Mouse (Mus musculus) cerebellum, adult 8-10 months (tissue): Measurements from ENCODE around the gene Lamb3.

ENCODE experiments used
- DNase-seq: peaks from one replicate; pipeline ENCODE4 v3.0.0; 2022

Lamb3 gene

GRCm38 (mm10) chr1:193207503-193207902, at the start of gene Lamb3:
Lamb3 (plus strand) TSS chr1:193207699.
- no peak for DNase-seq

- DNase-seq: no peak
Measured at GRCm38 (mm10) chr1:193159163-193159562, 48.3 kb upstream of the Lamb3 start.

- DNase-seq: no peak
Measured at GRCm38 (mm10) chr1:193159613-193160012, 47.9 kb upstream of the Lamb3 start.

GRCm38 (mm10) chr1:193160317-193161032, 47.0 kb upstream of the Lamb3 start:
- DNase-seq: no peak

GRCm38 (mm10) chr1:193167746-193168145, 39.8 kb upstream of the Lamb3 start, which contains the start of gene A130010J15Rik:
A130010J15Rik (plus strand) TSS chr1:193168046.
- DNase-seq: no peak

- no peak for DNase-seq
Measured at GRCm38 (mm10) chr1:193169228-193169627, 38.3 kb upstream of the Lamb3 start.

- no peak for DNase-seq
Measured at GRCm38 (mm10) chr1:193169856-193170255, 37.6 kb upstream of the Lamb3 start.

GRCm38 (mm10) chr1:193172991-193173809, 34.3 kb upstream of the Lamb3 start:
- DNase-seq: peak; percentile 94

- DNase-seq: no peak
Measured at GRCm38 (mm10) chr1:193173810-193174129, 33.7 kb upstream of the Lamb3 start.

- DNase-seq: no peak
Measured at GRCm38 (mm10) chr1:193174143-193174733, 33.3 kb upstream of the Lamb3 start.

GRCm38 (mm10) chr1:193181104-193181503, 26.4 kb upstream of the Lamb3 start:
- DNase-seq: no peak

- DNase-seq: no peak
Measured at GRCm38 (mm10) chr1:193188257-193188656, 19.2 kb upstream of the Lamb3 start.

GRCm38 (mm10) chr1:193189151-193189621, 18.3 kb upstream of the Lamb3 start:
- DNase-seq: no peak

- no peak for DNase-seq
Measured at GRCm38 (mm10) chr1:193189771-193190170, 17.7 kb upstream of the Lamb3 start.

- DNase-seq: no peak
Measured at GRCm38 (mm10) chr1:193191675-193192283, 15.7 kb upstream of the Lamb3 start.

GRCm38 (mm10) chr1:193194416-193195140, 12.9 kb upstream of the Lamb3 start:
- peak; percentile 50 for DNase-seq

- no peak for DNase-seq
Measured at GRCm38 (mm10) chr1:193195169-193195810, 12.2 kb upstream of the Lamb3 start.

- no peak for DNase-seq
Measured at GRCm38 (mm10) chr1:193197494-193198205, 9.8 kb upstream of the Lamb3 start.

- DNase-seq: no peak
Measured at GRCm38 (mm10) chr1:193198312-193198711, 9.2 kb upstream of the Lamb3 start.

GRCm38 (mm10) chr1:193200640-193201382, 6.7 kb upstream of the Lamb3 start:
- no peak for DNase-seq

- DNase-seq: no peak
Measured at GRCm38 (mm10) chr1:193201383-193201778, 6.1 kb upstream of the Lamb3 start, which contains the start of gene Traf3ip3. Traf3ip3 (minus strand) TSS chr1:193201703.
